Mouse (Mus musculus): ENCODE data around the gene Raly.

Gene Raly

GRCm38 (mm10) chr2:154790656-154791483 is at the start of gene Raly, which contains the start of gene a:
Gene Raly (plus strand): TSS chr2:154791096.
Gene a (plus strand): TSS chr2:154791402.
- DNase-seq (ENCODE audit: low read depth, low spot score) = peak; percentile 96

DNA sequence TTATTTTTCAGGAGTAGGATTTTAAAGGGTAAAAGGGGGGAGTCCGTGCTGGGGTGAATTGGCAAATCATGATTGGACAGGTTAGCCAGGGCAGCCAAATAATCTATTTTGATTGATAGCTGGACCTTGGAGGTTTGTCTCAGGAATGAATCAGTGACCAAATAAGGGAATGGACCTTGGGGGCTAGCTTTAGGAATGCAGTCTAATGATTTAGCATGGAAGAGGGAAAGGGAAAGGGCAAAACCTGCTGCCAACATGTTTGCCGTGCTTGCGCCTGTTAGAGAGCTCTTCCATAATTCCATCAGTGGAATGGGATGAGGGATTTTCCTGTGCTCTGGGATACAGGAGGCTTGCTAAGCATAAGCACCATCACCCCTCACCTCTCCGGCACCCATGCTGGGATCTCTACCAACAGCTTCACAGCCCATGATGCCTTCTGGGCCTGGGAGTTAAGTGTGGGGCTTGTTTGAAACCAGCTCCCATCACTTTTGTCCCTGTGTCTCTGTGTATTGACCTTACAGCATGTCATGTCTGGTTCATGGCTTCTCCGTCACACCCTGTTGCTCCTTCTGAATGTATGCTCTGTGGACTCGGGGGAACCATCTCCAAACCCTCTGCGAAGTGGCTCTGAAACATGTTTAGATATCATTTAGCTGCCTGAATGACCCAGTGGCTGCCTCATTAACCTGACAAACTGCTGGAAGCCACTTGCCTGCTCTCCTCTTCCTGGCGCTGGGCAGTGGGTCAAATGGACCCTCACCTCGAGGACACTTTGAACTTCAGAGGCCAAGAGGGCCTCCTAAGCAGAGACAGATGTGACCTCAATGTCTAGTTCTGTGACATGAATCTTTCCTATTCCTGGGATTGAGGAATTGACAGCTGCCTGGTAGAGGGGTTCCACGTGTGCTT is 47.7 kb upstream of the Raly start:
- no peak for DNase-seq (ENCODE audit: low read depth, low spot score)

DNA sequence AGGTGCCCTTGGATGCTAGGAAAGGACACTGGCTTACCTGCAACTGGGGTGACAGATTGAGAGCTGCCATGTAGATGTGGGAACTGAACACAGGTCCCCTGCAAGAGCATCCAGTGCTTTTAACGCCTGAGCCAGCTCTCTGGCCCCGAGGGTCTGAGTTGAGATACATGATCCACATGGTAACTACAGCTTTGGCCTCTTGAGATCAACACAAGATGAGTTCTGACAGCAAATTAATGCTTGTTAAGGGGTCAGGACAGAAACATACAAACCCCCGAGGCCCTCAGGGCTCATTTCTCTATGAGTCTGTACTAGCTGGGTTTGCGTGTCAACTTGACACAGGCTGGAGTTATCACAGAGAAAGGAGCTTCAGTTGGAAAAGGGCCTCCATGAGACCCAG is 47.0 kb upstream of the Raly start:
- DNase-seq (ENCODE audit: low read depth, low spot score) = no peak

GRCm38 (mm10) chr2:154748383-154748782 is 42.5 kb upstream of the Raly start:
- DNase-seq (ENCODE audit: low read depth, low spot score) = no peak

DNA sequence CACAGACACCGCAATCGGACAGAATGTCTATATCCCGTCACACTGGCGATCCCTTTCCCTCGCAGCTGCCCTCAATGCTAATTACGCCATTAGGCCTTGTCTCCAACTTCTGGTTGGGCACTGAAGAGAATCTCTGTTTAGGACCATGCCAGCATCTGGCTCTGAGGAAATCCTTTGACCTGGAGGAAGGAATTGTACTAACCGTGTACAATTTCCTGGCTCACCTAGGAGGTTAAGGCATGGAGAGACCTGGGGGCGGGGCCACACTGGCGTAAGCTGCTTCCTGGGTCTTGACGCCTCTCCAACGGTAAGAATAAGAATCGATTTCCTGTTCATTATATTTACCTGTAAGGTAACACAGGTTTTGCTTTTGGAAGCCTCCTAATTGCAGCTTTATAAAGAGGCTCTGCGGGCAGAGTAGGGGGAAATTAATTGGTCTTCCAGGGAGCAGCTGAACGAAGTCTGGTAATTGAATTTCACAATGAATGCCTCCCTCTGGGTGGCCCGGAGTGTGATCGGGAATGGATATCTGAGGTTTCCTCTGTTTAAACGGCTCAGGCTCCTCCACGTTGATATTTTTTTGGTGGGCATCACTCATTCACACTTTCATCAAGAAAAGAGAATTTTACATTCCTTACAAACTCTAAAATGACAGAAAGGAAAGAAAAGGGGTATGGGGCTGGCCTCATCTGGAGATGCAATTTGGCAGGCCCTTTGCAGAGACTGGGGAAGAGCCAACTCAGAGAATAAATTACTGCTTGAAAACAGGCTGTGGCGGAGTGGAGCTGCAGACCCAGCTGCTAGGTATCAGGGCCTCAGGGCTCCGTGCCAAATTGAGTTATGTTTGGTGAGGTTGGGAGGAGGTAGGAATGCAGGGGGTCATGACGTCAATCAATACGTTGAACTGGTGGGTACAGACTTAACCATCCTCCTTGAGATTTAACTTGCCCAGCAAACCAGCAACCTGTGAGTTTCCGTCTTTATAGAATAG is 41.6 kb upstream of the Raly start:
- DNase-seq (ENCODE audit: low read depth, low spot score) = no peak

DNA sequence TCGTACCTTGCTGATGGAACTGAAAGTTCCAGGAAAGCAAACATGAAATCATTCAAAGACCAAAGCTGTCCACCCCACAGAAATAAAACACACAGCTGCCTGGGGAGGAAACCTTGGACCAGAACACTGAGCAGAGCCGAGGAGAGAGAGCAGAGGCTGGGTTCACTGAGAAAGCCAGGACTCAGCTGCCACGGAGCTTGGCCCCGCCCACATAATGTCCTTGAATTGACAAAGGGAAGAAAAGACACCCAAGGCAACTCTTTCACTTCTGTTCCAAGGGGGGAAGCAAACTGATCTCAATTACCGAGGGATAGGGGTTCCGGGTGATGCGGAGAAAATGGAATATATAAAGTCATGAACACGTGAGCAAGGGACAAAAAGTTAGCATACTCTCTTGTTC is 39.0 kb upstream of the Raly start:
- DNase-seq (ENCODE audit: low read depth, low spot score) = no peak

- DNase-seq (ENCODE audit: low read depth, low spot score) = no peak
Measured at GRCm38 (mm10) chr2:154754068-154754560, 36.8 kb upstream of the Raly start.

GRCm38 (mm10) chr2:154755791-154756190 is 35.1 kb upstream of the Raly start:
- DNase-seq (ENCODE audit: low read depth, low spot score) = no peak

DNA sequence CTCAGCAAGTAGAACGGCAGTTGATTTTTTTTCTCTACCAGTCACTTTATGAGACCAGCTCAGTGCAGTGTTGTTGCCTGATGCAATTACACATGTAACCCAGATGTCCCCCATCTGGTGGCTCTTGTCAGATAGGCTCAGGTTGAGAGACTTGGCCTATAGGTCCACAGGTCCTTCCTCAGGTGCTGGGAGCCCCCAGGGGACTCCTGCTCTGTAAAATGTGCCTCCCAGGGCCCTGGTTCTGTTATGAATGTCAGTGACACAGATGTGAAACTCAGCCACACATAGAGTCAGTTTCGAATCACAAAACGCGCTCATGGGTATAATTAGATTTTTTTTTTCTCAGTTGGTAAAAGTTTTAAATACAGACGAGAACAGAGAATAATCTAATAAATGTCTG is 33.2 kb upstream of the Raly start:
- no peak for DNase-seq (ENCODE audit: low read depth, low spot score)

GRCm38 (mm10) chr2:154758454-154758853 is 32.4 kb upstream of the Raly start:
- DNase-seq (ENCODE audit: low read depth, low spot score) = no peak

DNA sequence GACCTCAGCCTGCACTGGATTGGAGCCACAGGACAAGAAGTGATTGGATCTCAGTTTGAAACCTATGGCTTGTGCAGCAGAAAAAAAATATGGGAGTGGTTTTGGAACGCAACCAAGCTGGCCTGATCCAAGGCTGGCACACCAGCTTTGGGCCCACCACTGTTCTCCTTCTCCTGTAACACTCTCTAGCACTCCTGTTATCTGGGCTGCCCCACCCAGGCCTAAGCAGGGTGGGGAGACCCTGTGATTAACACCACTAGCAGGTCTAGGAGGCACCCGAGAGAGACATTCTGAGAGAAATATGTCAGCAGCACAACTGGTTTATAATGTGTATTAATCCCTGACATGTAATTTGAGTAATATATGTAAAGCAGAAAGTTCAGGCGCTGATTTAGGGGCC is 27.7 kb upstream of the Raly start:
- no peak for DNase-seq (ENCODE audit: low read depth, low spot score)

DNA sequence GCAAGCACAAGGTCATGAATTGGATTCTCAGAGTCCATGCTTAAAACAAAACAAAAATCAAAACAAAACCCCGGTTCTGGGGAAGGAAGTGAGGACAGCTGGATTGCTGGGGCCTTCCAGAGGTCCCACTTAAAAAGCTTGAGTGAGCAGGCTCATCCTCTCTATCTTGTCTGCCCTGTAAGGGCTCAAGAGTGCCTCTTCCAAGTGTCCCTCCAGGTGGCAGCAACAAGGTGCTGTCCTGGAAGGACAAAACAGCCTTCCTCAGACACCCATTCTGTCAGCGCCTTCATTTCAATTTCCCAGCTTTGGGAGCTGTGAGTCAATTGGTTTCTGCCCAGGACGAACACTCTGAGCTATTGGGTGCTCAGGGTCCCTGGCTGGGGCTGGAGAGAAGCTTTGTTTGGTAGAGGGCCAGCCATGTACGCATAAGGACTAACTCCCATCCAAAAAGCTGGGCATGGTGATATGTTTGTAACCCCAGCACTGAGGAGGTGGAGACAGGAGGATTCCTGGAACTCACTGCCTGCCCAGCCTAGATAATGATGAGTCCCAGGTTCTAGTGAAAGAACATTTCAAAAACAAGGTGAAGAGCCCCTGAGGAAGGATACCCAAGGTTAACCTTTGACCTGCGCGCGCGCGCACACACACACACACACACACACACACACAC is 25.9 kb upstream of the Raly start:
- DNase-seq (ENCODE audit: low read depth, low spot score) = no peak

DNA sequence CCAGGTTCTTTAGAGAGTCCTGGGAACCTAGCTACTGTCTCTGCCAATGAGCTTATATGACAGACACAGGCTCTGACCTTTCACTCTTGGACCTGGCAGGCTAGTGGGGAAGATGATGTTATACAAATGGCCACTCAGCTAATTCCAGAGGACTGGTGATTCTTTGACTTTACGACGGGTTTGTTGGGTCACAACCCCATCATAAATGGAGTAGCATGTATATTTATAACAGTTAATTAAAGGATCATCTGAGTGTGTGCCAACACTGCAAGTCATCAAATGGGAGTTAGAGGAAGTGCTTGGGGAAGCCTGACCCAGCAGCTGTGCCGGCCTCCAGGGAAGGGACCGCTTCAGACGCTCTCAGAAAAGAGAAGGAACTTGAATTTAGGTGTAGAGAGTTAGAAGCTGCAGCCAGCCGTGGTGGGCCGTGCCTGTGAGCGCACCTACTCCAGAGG is 25.3 kb upstream of the Raly start:
- no peak for DNase-seq (ENCODE audit: low read depth, low spot score)

GRCm38 (mm10) chr2:154767051-154767450 is 23.8 kb upstream of the Raly start:
- DNase-seq (ENCODE audit: low read depth, low spot score) = no peak

DNA sequence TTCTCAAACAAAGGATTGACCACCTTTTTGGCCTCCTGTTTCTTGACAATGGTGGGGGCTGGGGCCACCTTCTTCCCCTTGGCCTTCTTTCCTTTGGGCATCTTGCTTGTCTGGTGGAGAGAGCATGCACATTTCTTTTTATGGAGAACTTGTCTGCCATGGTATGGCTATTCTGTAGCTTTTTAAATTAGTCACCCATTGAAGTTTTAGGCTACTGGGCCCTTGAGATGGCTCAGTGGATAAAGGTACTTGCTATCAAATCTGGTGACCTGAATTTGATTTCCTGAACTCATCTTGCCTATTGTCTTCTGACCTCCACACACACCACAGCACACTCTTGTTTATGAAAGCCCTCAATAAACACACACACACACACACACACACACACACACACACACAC is 21.0 kb upstream of the Raly start, which contains the start of gene Gm14214:
Gene Gm14214 (minus strand): TSS at position 101 of the 400 bp plus-strand sequence.
- no peak for DNase-seq (ENCODE audit: low read depth, low spot score)

GRCm38 (mm10) chr2:154771604-154772003 is 19.3 kb upstream of the Raly start:
- DNase-seq (ENCODE audit: low read depth, low spot score) = no peak

DNA sequence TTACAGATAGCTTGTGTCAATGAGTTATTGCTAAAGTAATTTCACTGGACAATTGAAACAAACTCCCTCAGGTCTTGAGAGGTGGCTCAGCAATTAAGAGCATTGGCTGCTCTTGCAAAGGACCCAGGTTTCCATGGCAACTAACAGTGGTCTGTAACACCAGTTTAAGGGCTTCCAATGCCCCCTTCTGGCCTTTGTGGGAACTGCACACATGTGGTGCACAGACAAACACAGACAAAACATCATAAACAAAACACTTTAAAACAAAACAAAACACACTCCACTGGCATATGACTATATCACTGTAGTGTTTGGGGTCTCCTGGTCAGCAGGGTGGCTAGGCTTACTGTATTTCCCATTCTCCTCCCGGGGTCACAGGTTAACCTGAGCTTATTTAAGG is 16.9 kb upstream of the Raly start:
- no peak for DNase-seq (ENCODE audit: low read depth, low spot score)

DNA sequence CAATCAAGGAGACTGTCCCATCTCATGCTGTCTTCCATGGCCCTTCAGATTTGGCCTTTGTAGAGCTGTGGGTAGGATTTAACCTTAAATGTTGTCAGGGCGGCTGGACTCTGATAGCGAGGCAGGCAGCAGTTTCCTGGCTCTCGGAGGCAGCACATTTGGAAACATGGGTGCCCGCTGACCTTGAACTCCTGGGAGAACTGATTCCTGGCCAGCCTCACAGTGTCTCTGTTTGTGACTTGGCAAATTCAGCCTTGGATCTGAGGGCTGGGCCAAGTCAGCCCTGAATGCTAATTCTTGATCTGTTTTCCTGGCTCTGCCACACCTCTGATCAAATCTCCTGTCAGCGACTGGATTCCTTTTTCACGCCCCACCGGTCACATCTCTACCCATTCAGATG is 14.4 kb upstream of the Raly start:
- no peak for DNase-seq (ENCODE audit: low read depth, low spot score)

- no peak for DNase-seq (ENCODE audit: low read depth, low spot score)
Measured at GRCm38 (mm10) chr2:154779648-154780047, 11.2 kb upstream of the Raly start.

DNA sequence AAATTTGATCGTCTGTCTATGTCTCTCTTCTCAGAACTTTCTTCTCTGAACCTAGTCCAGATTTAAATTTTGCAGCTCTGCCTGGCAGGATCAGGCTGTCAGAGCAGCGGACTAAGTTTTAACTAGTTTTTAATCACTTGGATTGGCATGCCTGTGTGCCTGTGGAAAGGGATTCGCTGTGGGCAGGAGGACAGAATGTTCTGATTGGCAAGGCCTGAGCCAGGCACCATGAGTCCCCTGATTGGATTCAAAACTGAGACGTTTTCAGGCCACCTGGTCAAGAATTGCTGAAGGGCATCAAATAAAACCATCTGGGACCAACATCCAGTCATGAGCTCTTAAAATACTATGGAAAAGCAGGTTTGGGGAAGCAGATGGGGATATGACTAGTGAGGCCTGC is 8.5 kb upstream of the Raly start:
- DNase-seq (ENCODE audit: low read depth, low spot score) = no peak
